Mouse (Mus musculus): ENCODE data around the gene Vps29. TPM values are rescaled to one million over a fixed set of nuclear protein-coding genes. Genes with fewer than 3 reads are reported as not detected.

Vps29 gene
- total RNA-seq, 1 experiment, result 135 TPM

DNA sequence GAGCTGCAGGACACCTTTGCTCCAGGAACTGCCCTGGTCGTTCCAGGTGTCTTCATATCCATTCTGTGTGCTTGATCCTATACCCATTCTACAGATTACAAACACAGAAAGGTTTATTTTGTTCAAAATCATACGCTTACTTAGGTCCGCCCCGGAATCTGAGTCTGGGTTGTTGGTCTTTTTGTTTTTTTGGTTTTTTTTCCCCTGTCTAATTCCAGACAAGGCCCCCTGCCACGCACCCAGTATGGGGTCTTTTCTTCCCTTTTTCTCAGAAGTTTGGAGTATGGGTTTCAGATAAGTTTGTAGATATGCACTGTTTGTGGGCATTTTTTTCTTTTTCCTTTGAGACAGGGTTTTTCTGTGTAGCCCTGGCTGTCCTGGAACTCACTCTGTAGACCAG, 18.7 kb downstream of the Vps29 start:
- no peak for DNase-seq (ENCODE audit: low read depth, low spot score)
- Histone ChIP-seq H3K36me3 (ENCODE audit: control insufficient read depth, insufficient read depth, low read length, poor library complexity, severe bottlenecking) (peaks cover 8% of the 10 kb centered on the region), H3K27ac (ENCODE audit: insufficient read depth, low read depth, low read length, poor library complexity, severe bottlenecking) (peak overlapping the region; percentile 45), H3K4me1 (ENCODE audit: control insufficient read depth in 2 of 2, insufficient read depth in 2 of 2, low read length in 2 of 2, poor library complexity in 1 of 2) (peaks cover 5 to 8% of the 10 kb centered on the region in 2 experiments; a peak in 3 of 4 replicates), H3K9ac (ENCODE audit: insufficient read depth, low read depth, low read length, poor library complexity, severe bottlenecking) (peak overlapping the region; percentile 85), H3K4me3 (ENCODE audit: insufficient read depth in 1 of 2, low read depth in 1 of 2, low read length in 2 of 2, poor library complexity in 1 of 2, severe bottlenecking in 1 of 2) (peak overlapping the region; percentile 78 to 82), H3K9me3 (ENCODE audit: control insufficient read depth, insufficient read depth, low read depth, low read length) (no peaks in the 10 kb centered on the region)
- TF ChIP-seq ZNF384 (IDR thresholded peaks at IDR 0.05; ENCODE audit: low read depth, low read length) (no peak), CHD2 (IDR thresholded peaks at IDR 0.05; ENCODE audit: low read depth, low read length) (no peak), MAFK (IDR thresholded peaks at IDR 0.05; ENCODE audit: insufficient read depth, low read depth, low read length) (no peak), ZC3H11A (IDR thresholded peaks at IDR 0.05; ENCODE audit: borderline replicate concordance, low read depth, low read length) (no peak), HCFC1 (IDR thresholded peaks at IDR 0.05; ENCODE audit: borderline replicate concordance, insufficient read depth, low read length) (no peak)
- in situ Hi-C loops (cut with MboI; ENCODE audit: low sequenced_read_pairs in 2 of 2, unreplicated experiment in 2 of 2), result no loop called here

DNA sequence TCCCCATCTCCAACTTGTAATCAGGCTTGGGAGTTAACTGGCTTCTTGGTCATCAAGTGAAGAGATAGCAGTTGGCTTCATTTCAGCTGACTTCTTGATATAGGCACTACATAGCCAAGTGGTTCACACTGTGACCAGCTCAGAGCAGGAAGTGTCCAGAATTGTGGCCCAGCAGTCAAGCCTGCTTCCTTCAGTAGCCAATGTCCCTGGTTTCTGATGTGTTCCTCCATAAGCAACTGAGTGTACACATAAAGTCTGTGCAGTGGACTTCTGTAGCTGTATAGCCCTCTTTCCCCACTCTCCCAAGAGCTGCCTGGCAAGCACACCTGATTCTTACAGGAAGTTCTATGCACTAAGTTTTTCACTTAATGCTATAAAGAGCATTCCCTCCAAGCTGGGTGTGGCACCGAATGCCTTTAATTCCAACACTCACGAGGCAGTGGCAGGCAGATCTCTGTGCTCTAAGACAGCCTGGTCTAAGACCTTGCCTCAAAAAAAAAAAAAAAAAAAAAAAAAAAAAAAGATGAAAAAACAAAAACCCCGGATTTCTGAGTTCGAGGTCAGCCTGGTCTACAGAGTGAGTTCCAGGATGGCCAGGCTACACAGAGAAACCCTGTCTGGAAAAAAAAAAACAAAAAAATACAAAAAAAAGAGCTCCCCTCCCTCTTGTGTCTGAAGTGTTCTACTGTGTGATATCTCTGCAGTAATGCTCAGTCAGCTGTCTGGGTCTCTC, 23.1 kb downstream of the Vps29 start:
- H3K36me3 ChIP-seq (ENCODE audit: control insufficient read depth, insufficient read depth, low read length, poor library complexity, severe bottlenecking), result peaks cover 31% of the 10 kb centered on the region
- peaks cover 4 to 11% of the 10 kb centered on the region in 2 experiments; a peak in 3 of 4 replicates for H3K4me1 ChIP-seq (ENCODE audit: control insufficient read depth in 2 of 2, insufficient read depth in 2 of 2, low read length in 2 of 2, poor library complexity in 1 of 2)
- H3K9me3 ChIP-seq (ENCODE audit: control insufficient read depth, insufficient read depth, low read depth, low read length), result no peaks in the 10 kb centered on the region
- H3K4me3 ChIP-seq (ENCODE audit: insufficient read depth in 1 of 2, low read depth in 1 of 2, low read length in 2 of 2, poor library complexity in 1 of 2, severe bottlenecking in 1 of 2), result no peak overlapping the region
- in situ Hi-C loops (cut with MboI; ENCODE audit: low sequenced_read_pairs in 2 of 2, unreplicated experiment in 2 of 2), result no loop called here
- no peak overlapping the region for H3K9ac ChIP-seq (ENCODE audit: insufficient read depth, low read depth, low read length, poor library complexity, severe bottlenecking)
- DNase-seq (ENCODE audit: low read depth, low spot score), result no peak
- H3K27ac ChIP-seq (ENCODE audit: insufficient read depth, low read depth, low read length, poor library complexity, severe bottlenecking), result no peak overlapping the region
- peak; percentile 87 for TF ChIP-seq ZNF384 (IDR thresholded peaks at IDR 0.05; ENCODE audit: low read depth, low read length)
- no peak for TF ChIP-seq HCFC1 (IDR thresholded peaks at IDR 0.05; ENCODE audit: borderline replicate concordance, insufficient read depth, low read length)
- no peak for TF ChIP-seq MAFK (IDR thresholded peaks at IDR 0.05; ENCODE audit: insufficient read depth, low read depth, low read length)
- no peak for TF ChIP-seq ZC3H11A (IDR thresholded peaks at IDR 0.05; ENCODE audit: borderline replicate concordance, low read depth, low read length)
- no peak for TF ChIP-seq CHD2 (IDR thresholded peaks at IDR 0.05; ENCODE audit: low read depth, low read length)

DNA sequence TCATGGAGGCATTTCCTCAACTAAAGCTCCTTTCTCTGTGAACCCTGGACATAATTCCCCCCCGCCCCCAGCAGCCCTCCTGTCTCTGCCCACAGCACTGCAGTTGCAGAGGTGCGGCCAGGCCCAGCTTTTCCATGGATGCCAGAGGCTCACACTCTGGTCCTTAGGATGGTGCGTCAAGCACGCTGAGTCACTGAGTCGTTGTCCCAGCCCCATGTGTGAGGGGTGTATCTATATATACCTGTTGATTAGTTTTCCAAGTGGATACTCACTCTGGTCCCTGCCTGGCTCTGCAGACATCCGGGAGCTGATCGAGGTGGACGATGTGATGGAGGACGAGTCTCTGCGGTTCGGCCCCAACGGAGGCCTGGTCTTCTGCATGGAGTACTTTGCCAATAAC, 24.0 kb downstream of the Vps29 start:
- no peak for TF ChIP-seq ZNF384 (IDR thresholded peaks at IDR 0.05; ENCODE audit: low read depth, low read length)
- no peak for TF ChIP-seq CHD2 (IDR thresholded peaks at IDR 0.05; ENCODE audit: low read depth, low read length)
- TF ChIP-seq MAFK (IDR thresholded peaks at IDR 0.05; ENCODE audit: insufficient read depth, low read depth, low read length), result no peak
- TF ChIP-seq HCFC1 (IDR thresholded peaks at IDR 0.05; ENCODE audit: borderline replicate concordance, insufficient read depth, low read length), result no peak
- TF ChIP-seq ZC3H11A (IDR thresholded peaks at IDR 0.05; ENCODE audit: borderline replicate concordance, low read depth, low read length), result no peak
- DNase-seq (ENCODE audit: low read depth, low spot score), result no peak
- Histone ChIP-seq H3K36me3 (ENCODE audit: control insufficient read depth, insufficient read depth, low read length, poor library complexity, severe bottlenecking) (peaks cover 34% of the 10 kb centered on the region), H3K9ac (ENCODE audit: insufficient read depth, low read depth, low read length, poor library complexity, severe bottlenecking) (no peak overlapping the region), H3K9me3 (ENCODE audit: control insufficient read depth, insufficient read depth, low read depth, low read length) (no peaks in the 10 kb centered on the region), H3K27ac (ENCODE audit: insufficient read depth, low read depth, low read length, poor library complexity, severe bottlenecking) (no peak overlapping the region), H3K4me3 (ENCODE audit: insufficient read depth in 1 of 2, low read depth in 1 of 2, low read length in 2 of 2, poor library complexity in 1 of 2, severe bottlenecking in 1 of 2) (no peak overlapping the region), H3K4me1 (ENCODE audit: control insufficient read depth in 2 of 2, insufficient read depth in 2 of 2, low read length in 2 of 2, poor library complexity in 1 of 2) (peaks cover 4 to 11% of the 10 kb centered on the region in 2 experiments; a peak in 3 of 4 replicates)
- in situ Hi-C loops (cut with MboI; ENCODE audit: low sequenced_read_pairs in 2 of 2, unreplicated experiment in 2 of 2), result no loop called here

DNA sequence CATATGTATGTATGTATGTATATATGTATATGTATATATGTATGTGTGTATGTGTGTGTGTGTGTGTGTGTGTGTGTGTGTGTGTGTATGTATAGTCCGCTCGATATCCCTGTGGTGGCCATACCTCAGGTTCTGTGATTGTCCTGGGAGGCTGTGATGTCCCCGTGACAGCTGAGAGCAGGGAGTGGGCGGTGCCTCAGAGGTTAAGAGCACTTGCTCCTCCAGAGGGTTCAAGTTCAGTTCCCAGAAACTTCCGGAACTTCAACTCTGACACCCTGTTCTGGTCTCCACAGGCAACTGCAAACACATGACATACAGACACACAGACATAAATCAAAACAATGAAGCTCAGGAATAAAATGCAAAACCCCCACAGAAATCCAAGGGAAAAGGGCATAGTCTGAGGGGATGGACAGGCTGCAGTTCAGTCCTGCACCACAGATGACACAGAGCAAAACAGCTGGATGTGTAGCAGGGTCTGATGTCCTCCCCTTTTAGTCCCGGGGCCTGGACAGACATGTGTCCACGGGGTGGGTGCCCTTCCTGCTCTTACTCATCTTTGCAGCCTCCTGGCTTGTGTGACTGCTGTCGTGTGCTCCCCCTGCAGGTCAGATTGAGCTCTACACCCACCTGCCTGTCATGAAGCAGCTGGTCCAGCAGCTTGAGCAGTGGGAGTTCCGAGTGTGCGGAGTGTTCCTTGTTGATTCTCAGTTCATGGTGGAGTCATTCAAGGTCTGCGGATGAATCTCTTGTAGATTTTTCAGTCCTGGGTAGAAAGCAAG, 25.4 kb downstream of the Vps29 start:
- H3K27ac ChIP-seq (ENCODE audit: insufficient read depth, low read depth, low read length, poor library complexity, severe bottlenecking), result no peak overlapping the region
- H3K9ac ChIP-seq (ENCODE audit: insufficient read depth, low read depth, low read length, poor library complexity, severe bottlenecking), result no peak overlapping the region
- H3K36me3 ChIP-seq (ENCODE audit: control insufficient read depth, insufficient read depth, low read length, poor library complexity, severe bottlenecking), result peaks cover 34% of the 10 kb centered on the region
- in situ Hi-C loops (cut with MboI; ENCODE audit: low sequenced_read_pairs in 2 of 2, unreplicated experiment in 2 of 2), result no loop called here
- peaks cover 0 to 6% of the 10 kb centered on the region in 2 experiments; a peak in 1 of 4 replicates for H3K4me1 ChIP-seq (ENCODE audit: control insufficient read depth in 2 of 2, insufficient read depth in 2 of 2, low read length in 2 of 2, poor library complexity in 1 of 2)
- no peaks in the 10 kb centered on the region for H3K9me3 ChIP-seq (ENCODE audit: control insufficient read depth, insufficient read depth, low read depth, low read length)
- TF ChIP-seq ZC3H11A (IDR thresholded peaks at IDR 0.05; ENCODE audit: borderline replicate concordance, low read depth, low read length), result no peak
- TF ChIP-seq MAFK (IDR thresholded peaks at IDR 0.05; ENCODE audit: insufficient read depth, low read depth, low read length), result no peak
- no peak for TF ChIP-seq HCFC1 (IDR thresholded peaks at IDR 0.05; ENCODE audit: borderline replicate concordance, insufficient read depth, low read length)
- TF ChIP-seq ZNF384 (IDR thresholded peaks at IDR 0.05; ENCODE audit: low read depth, low read length), result 0 out of 2 replicates have a peak, but pooled peaks have one; percentile 6
- no peak for TF ChIP-seq CHD2 (IDR thresholded peaks at IDR 0.05; ENCODE audit: low read depth, low read length)
- no peak overlapping the region for H3K4me3 ChIP-seq (ENCODE audit: insufficient read depth in 1 of 2, low read depth in 1 of 2, low read length in 2 of 2, poor library complexity in 1 of 2, severe bottlenecking in 1 of 2)
- DNase-seq (ENCODE audit: low read depth, low spot score), result peak; percentile 65

Data from ES-E14 (cell line).